Mouse (Mus musculus): ENCODE measurements around the gene Map2k2. TPM values are rescaled to one million over a fixed set of nuclear protein-coding genes. Genes with fewer than 3 reads are reported as not detected.

Gene Map2k2
- polyA plus RNA-seq, 1 experiment from 2014 or later = 197 TPM

DNA sequence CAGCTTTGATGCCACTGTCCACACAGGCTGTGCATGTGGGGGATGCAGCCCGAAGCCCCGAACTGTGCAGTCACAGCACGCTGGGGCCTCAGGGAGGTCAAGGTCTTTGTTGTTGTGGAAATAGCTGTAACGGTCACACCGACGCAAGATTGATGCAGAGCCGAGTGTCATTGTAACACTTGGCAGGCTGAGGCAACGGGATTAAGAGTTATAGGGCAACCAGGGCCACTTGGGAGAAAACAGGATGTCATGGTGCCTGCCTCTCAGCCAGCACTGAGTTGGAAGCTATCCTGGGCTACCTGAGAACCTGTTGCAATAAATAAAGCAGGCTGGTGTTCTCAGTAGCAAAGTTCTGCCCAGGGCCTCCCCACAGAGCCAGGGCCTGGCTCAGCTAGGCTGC is 30.0 kb upstream of the Map2k2 start:
- Histone ChIP-seq H3K9me3 (replicated peaks) (no peaks in the 10 kb centered on the region), H3K27me3 (no peaks in the 10 kb centered on the region), H3K36me3 (peaks cover 74% of the 10 kb centered on the region), H3K4me3 (replicated peaks) (no peak overlapping the region), H3K4me1 (peaks cover 13% of the 10 kb centered on the region), H3K27ac (replicated peaks) (no peak overlapping the region), H3K9ac (no peak overlapping the region), H3K4me2 (replicated peaks) (no peak overlapping the region)
- ATAC-seq (ENCODE audit: insufficient number of reproducible peaks, low FRiP score, low TSS enrichment, low read depth) = no peak
- WGBS = 90% methylated on average over 8 of the region's 8 CpGs

- Histone ChIP-seq H3K9ac (no peak overlapping the region), H3K4me1 (peaks cover 7% of the 10 kb centered on the region), H3K27me3 (no peaks in the 10 kb centered on the region), H3K27ac (replicated peaks) (no peak overlapping the region), H3K36me3 (peaks cover 80% of the 10 kb centered on the region), H3K4me3 (replicated peaks) (no peak overlapping the region), H3K9me3 (replicated peaks) (no peaks in the 10 kb centered on the region), H3K4me2 (replicated peaks) (no peak overlapping the region)
- WGBS = 83% methylated on average over 1 of the region's 1 CpGs
- no peak for ATAC-seq (ENCODE audit: insufficient number of reproducible peaks, low FRiP score, low TSS enrichment, low read depth)
Observed at GRCm38 (mm10) chr10:81076356-81076755, 29.4 kb upstream of the Map2k2 start.

- peaks cover 95% of the 10 kb centered on the region for H3K36me3 ChIP-seq
- no peak for ATAC-seq (ENCODE audit: insufficient number of reproducible peaks, low FRiP score, low TSS enrichment, low read depth)
- H3K4me1 ChIP-seq = no peaks in the 10 kb centered on the region
- H3K4me3 ChIP-seq (replicated peaks) = no peak overlapping the region
- no peak overlapping the region for H3K9ac ChIP-seq
- no peaks in the 10 kb centered on the region for H3K27me3 ChIP-seq
- no peak overlapping the region for H3K27ac ChIP-seq (replicated peaks)
- no peak overlapping the region for H3K4me2 ChIP-seq (replicated peaks)
- 91% methylated on average over 11 of the region's 11 CpGs for WGBS
- H3K9me3 ChIP-seq (replicated peaks) = no peaks in the 10 kb centered on the region
Observed at GRCm38 (mm10) chr10:81077916-81078315, 27.8 kb upstream of the Map2k2 start.

DNA sequence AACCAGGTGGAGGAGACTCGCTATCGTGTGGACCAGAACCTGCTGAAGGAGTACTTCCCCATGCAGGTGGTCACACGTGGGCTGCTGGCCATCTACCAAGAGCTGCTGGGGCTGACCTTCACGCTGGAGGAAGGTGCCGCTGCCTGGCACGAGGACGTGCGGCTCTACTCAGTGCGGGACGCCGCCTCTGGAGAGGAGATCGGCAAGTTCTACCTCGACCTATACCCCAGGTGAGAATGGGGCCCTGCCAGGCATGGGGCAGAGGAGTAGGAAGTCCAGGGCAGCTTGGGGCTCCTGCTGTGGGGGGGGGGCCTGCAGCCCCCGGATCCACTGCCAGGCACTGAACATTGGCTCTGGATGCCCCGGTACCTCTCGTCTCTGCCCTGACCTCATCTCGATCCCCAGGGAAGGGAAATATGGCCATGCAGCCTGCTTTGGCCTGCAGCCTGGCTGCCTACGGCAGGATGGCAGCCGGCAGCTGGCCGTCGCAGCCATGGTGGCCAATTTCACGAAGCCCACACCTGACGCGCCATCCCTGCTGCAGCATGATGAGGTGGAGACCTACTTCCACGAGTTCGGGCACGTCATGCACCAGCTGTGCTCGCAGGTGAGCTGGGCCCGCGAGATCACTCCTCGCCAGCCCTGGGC is 25.6 kb upstream of the Map2k2 start:
- no peak overlapping the region for H3K27ac ChIP-seq (replicated peaks)
- H3K9me3 ChIP-seq (replicated peaks) = no peaks in the 10 kb centered on the region
- WGBS = 83% methylated on average over 31 of the region's 31 CpGs
- H3K9ac ChIP-seq = no peak overlapping the region
- no peak overlapping the region for H3K4me2 ChIP-seq (replicated peaks)
- no peak overlapping the region for H3K4me3 ChIP-seq (replicated peaks)
- ATAC-seq (ENCODE audit: insufficient number of reproducible peaks, low FRiP score, low TSS enrichment, low read depth) = no peak
- peaks cover 77% of the 10 kb centered on the region for H3K36me3 ChIP-seq
- H3K27me3 ChIP-seq = no peaks in the 10 kb centered on the region
- no peaks in the 10 kb centered on the region for H3K4me1 ChIP-seq

DNA sequence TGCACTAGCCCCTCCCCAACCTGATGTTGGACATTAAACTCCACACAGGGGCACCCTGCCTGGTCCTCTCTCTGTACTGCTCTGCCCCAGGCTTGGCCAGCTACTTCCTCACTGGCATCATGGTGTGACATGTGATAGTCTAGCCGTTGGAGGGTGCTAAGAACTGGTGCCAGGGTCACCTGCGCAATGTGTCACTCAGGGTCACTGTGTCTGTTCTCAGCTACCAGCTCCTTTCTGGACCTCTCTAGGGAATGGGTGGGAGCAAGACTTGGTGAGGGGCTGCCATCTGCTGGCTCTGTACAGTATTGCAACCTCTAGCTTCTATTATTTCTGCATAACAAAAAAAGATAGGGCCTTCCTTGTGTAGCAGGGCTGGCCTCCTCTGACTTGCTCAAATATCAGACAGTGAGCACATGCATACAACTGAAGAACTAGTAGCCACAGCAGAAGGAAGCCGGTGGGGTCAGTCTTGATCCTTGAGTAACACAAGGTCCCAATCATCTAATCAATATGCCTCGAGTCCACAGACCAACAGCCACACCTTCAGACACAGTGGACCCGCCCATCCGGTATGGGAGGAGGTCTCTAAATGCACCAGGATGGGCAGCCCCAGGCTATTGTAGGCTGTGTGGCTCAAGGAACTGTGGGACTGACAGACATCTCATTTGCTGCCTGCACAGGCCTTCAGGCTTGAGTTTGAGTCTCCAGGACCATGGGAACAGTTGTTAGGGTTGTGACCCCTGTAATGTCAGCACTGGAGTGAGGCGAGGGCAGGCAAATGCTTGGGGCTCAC is 23.4 kb upstream of the Map2k2 start:
- Histone ChIP-seq H3K9ac (no peak overlapping the region), H3K36me3 (peaks cover 60% of the 10 kb centered on the region), H3K27me3 (no peaks in the 10 kb centered on the region), H3K4me1 (no peaks in the 10 kb centered on the region), H3K4me2 (replicated peaks) (no peak overlapping the region), H3K27ac (replicated peaks) (no peak overlapping the region), H3K9me3 (replicated peaks) (no peaks in the 10 kb centered on the region), H3K4me3 (replicated peaks) (no peak overlapping the region)
- WGBS = 69% methylated on average over 7 of the region's 7 CpGs
- no peak for ATAC-seq (ENCODE audit: insufficient number of reproducible peaks, low FRiP score, low TSS enrichment, low read depth)

DNA sequence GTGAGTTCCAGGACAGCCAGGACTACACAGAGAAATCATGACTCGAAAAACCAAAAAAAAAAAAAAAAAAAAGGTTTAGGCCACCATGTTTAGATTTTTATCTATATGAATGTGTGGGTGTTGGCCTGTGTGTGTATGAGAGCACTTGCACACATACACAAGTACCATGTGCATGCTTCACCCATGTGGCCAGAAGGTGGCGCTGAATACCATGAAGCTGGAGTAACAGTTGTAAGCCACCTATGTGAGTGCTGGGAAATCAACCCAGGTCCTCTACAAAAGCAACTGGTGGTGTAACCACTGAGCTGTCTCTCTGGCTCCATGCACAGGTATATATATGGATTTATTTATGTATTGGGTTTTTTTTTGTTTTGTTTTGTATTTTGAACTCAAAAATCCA is 18.7 kb upstream of the Map2k2 start:
- WGBS = 43% methylated on average over 2 of the region's 2 CpGs
- no peaks in the 10 kb centered on the region for H3K9me3 ChIP-seq (replicated peaks)
- H3K4me1 ChIP-seq = peaks cover 9% of the 10 kb centered on the region; the same call in 1 of the 2 replicates
- H3K36me3 ChIP-seq = peaks cover 13% of the 10 kb centered on the region
- H3K4me2 ChIP-seq (replicated peaks) = no peak overlapping the region
- H3K27me3 ChIP-seq = no peaks in the 10 kb centered on the region
- H3K4me3 ChIP-seq (replicated peaks) = no peak overlapping the region
- H3K9ac ChIP-seq = no peak overlapping the region
- H3K27ac ChIP-seq (replicated peaks) = no peak overlapping the region
- no peak for ATAC-seq (ENCODE audit: insufficient number of reproducible peaks, low FRiP score, low TSS enrichment, low read depth)

GRCm38 (mm10) chr10:81089216-81089615 is 16.5 kb upstream of the Map2k2 start:
- Histone ChIP-seq H3K9me3 (replicated peaks) (no peaks in the 10 kb centered on the region), H3K9ac (no peak overlapping the region), H3K36me3 (no peaks in the 10 kb centered on the region), H3K4me2 (replicated peaks) (no peak overlapping the region), H3K27me3 (no peaks in the 10 kb centered on the region), H3K4me1 (peaks cover 9% of the 10 kb centered on the region; the same call in 1 of the 2 replicates), H3K27ac (replicated peaks) (no peak overlapping the region), H3K4me3 (replicated peaks) (no peak overlapping the region)
- 0 out of 2 replicates have a peak, but pooled peaks have one; percentile 32 for ATAC-seq (ENCODE audit: insufficient number of reproducible peaks, low FRiP score, low TSS enrichment, low read depth)
- WGBS = 36% methylated on average over 2 of the region's 2 CpGs

DNA sequence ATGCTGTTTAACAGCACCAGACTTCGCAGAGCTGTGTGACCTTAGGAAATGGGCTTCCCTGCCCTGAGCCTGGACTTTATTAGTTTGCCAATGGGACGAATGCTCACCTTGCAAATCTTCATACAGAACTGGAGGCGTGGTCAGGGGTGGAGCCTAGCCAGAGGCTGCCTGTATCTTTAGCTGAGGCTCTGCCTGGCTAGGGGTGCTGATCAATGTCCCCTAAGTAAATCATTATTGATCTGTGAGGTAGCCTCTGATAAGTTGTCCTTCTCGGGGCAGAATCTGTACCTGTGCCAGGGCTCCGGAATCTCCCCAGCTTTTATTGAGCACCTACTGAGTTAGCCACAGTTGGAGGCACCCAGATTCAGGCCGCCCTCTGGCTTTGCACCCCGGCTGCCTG is 15.1 kb upstream of the Map2k2 start:
- Histone ChIP-seq H3K27me3 (no peaks in the 10 kb centered on the region), H3K4me3 (replicated peaks) (no peak overlapping the region), H3K9me3 (replicated peaks) (no peaks in the 10 kb centered on the region), H3K27ac (replicated peaks) (no peak overlapping the region), H3K4me2 (replicated peaks) (no peak overlapping the region), H3K36me3 (no peaks in the 10 kb centered on the region), H3K9ac (no peak overlapping the region), H3K4me1 (peaks cover 9% of the 10 kb centered on the region; the same call in 1 of the 2 replicates)
- ATAC-seq (ENCODE audit: insufficient number of reproducible peaks, low FRiP score, low TSS enrichment, low read depth) = no peak
- 74% methylated on average over 7 of the region's 7 CpGs for WGBS

- 53% methylated on average over 22 of the region's 22 CpGs for WGBS
- no peak overlapping the region for H3K9ac ChIP-seq
- no peaks in the 10 kb centered on the region for H3K36me3 ChIP-seq
Observed at GRCm38 (mm10) chr10:81092465-81093250, 13.1 kb upstream of the Map2k2 start.

GRCm38 (mm10) chr10:81094931-81095678 is 10.6 kb upstream of the Map2k2 start:
- H3K27ac ChIP-seq (replicated peaks) = no peak overlapping the region
- no peaks in the 10 kb centered on the region for H3K27me3 ChIP-seq
- H3K9me3 ChIP-seq (replicated peaks) = no peaks in the 10 kb centered on the region
- H3K4me3 ChIP-seq (replicated peaks) = no peak overlapping the region
- no peak for ATAC-seq (ENCODE audit: insufficient number of reproducible peaks, low FRiP score, low TSS enrichment, low read depth)
- H3K4me1 ChIP-seq = no peaks in the 10 kb centered on the region
- WGBS = 58% methylated on average over 9 of the region's 9 CpGs
- H3K9ac ChIP-seq = no peak overlapping the region
- H3K4me2 ChIP-seq (replicated peaks) = no peak overlapping the region
- no peaks in the 10 kb centered on the region for H3K36me3 ChIP-seq

More at GRCm38 (mm10) chr10:81092465-81093250, 13.1 kb upstream of the Map2k2 start:
- H3K27ac ChIP-seq (replicated peaks) = no peak overlapping the region
- H3K4me2 ChIP-seq (replicated peaks) = no peak overlapping the region
- H3K9me3 ChIP-seq (replicated peaks) = no peaks in the 10 kb centered on the region
- H3K4me3 ChIP-seq (replicated peaks) = no peak overlapping the region
- H3K4me1 ChIP-seq = peaks cover 9% of the 10 kb centered on the region; the same call in 1 of the 2 replicates
- H3K27me3 ChIP-seq = no peaks in the 10 kb centered on the region
- ATAC-seq (ENCODE audit: insufficient number of reproducible peaks, low FRiP score, low TSS enrichment, low read depth) = no peak

Measured in embryonic facial prominence, embryonic 15.5 days (tissue).